Mouse (Mus musculus) frontal cortex, postnatal 14 days (tissue): ENCODE results near the gene Dcaf15.

Experiments used
- DNase-seq, 2 experiments: peaks; one replicate each; pipeline ENCODE4 v3.0.0; 2022; ENCODE audit warnings: low spot score in 2 of 2

Dcaf15 gene

DNA sequence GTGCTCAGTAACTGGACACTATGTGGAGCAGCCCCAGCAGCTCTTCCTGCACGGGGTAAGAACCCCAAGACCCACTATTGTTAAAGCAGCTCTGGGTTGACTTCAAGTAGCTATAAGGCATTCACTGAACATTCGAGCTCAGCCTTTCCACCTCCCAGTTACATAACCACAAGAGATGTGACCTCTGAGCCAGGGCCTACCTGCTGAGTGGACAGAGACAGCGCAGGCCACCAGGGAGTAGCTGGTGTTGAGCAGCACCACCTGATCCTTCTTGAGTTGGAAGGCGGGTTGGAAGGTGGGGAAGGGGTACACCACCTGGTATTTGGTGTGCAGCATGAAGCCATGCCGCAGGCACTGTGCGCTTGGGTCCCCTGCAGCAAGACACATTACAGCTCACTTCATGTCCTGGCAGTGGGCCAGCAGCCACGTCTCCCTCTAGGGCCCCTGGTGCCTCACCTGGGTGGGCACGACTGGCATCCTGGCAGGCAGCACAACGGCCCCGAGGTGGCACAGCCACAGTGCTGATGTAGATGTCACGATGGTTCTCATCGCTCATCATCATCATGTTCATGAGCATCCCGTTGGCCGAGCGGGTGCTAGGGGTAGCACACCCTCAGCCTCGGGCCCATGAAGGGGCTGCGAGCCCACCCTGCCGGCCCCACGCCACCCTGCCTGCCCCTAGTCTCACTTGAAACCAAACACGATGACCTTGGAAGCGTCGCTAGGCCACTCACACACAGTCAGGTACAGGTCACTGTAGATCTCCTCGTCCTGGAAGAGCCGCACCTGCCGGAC lies 2.9 kb downstream of the Dcaf15 start:
- DNase-seq, result no peak

DNA sequence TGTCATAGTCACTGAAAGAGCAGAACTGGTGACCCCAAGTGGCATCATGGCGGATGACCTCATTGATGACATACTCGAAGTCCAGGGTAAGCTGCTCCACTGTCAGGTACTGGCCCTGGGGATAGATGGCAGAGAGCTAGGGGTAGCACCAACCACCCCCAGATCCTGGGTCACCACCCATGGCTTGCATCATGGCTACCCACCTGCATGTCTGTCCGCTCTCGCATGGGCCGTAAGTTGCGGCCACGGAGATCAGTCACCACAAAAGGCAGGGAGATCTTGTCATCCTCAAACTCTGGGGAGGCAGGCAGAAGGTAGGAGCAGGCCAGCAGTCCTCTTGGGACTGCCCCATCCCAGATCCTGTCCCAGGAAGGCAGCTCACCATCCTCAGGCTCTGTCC lies 6.2 kb downstream of the Dcaf15 start:
- DNase-seq, result no peak

DNA sequence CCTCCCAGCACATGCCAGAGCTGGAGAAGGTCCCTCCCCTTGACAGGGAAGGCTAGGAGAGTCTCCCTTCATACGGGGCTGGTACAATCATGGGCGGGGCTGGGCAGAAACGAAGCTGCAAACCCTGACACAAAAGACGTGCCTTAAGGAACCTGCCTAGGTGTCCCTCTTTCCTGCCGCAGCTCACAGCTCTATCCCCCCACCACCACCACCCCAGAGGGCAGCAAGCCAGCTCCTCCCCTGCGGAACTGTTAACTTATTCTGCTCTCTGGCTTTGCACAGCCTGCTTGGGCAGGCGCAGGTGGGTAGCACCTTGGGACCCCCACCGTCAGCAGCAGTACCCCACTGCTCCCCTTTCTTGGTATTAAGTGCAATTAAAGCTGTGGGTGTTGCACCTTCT lies 8.5 kb downstream of the Dcaf15 start:
- DNase-seq, result no peak

DNA sequence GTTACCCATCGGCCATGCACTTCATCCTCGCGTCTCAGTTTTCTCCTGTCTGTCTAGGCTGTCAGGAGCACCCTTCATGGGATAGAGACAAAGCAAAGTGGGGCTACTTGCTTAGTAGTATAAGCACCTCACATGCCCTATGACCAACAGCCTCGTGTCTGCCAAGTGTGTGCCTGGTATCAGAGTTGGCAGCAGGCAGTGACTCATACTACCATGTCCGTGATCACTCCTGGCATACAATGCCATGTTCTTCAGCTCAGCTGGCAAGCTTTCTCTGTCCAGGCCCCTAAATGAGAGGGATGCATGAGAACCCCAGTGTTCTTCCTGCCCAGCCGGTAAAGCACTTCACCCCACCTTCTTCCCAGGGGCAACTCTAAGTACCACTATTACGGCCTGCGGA lies 14.0 kb downstream of the Dcaf15 start:
- no peak for DNase-seq

DNA sequence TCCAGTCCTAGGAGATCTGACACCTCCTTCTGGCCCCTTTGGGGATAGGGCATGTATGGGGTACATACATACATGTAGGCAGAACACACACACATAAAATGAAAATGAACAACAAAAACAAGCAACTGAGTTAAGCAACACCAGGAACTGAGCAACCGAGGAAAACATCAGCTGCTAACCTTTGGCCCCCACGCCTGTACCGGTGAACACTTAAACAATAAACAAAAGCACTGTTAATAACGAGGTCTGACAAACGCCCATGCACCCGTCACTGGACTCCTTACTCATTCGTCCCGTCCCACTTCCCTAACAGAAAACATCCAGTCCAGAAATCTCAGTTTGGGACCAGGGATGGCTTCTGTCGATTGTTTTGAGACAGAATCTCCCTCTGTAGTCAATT lies 15.3 kb downstream of the Dcaf15 start:
- DNase-seq, result no peak

DNA sequence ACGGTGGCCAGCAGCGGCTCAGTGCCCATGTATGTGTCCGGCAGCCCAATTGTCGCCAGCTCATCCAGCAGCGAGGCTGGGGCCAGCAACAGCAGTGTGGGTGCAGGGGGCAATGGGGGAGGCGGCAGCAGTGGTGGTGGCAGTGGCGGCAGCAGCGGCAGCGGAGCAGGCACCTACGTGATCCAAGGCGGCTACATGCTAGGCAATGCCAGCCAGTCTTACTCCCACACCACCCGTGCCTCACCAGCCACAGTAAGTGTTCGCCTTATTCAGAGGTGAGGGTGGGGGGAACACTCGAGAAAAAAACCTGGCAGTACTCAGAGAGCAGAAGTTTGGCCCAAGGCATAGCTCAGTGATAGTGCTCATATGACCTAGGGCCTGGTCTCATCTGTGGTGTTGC lies 16.7 kb downstream of the Dcaf15 start:
- no peak for DNase-seq

DNA sequence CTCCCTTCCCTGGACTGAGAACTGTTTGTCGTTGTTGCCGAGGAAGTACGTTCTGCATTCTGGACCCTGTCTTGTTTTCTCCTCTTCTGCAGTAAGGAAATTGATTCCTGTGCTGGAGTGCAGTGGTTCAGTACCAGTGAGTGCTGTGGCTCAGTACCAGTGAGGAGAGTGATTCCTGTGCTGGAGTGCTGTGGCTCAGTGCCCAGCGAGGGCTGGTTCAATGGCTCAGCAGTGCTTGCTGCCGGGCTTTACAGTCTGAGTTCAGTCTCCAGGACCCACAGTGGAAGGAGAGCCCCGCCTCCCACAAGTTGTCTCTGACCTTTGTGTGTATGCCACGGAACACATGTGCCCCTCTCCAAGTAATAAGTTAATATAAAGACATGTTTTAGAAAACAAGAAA lies 17.4 kb downstream of the Dcaf15 start:
- no peak for DNase-seq

DNA sequence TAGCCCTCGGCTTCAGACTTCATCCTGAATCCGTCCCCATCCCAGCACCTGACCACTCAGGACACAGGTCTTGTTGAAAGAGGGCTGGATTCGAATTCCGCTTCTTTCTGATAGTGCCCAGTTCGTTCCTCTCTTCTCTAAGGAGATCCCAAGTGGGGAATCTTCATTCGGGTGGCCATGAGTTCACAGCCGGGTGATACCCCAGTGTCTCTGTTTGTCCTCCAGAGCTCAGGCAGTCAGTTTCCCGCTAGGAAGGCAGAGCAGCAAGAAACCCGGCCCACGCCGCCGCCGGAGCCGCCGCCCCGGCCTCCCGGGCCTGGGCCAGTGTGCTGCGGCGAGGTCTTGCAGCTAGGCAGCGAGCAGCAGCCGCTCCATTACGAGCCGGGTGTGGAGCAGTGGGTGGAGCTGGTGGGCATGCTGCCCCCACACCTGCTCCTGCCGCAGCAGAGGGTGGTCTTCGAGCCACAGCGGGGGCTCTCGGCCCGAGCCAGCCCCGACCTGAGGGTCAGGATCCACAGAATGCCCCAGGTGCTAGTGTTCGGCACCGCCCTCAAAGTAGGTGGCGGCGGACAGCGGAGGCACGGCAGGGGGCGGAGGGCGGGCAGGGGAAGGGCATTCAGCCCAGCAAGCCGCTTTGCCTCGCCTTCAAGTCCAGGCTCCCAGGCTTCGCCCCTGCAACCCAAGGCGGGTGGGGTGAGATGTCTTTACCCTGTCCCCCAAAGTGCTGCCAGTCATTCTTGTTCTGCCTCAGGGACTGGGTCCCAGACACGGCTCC lies 20.0 kb downstream of the Dcaf15 start:
- no peak for DNase-seq

DNA sequence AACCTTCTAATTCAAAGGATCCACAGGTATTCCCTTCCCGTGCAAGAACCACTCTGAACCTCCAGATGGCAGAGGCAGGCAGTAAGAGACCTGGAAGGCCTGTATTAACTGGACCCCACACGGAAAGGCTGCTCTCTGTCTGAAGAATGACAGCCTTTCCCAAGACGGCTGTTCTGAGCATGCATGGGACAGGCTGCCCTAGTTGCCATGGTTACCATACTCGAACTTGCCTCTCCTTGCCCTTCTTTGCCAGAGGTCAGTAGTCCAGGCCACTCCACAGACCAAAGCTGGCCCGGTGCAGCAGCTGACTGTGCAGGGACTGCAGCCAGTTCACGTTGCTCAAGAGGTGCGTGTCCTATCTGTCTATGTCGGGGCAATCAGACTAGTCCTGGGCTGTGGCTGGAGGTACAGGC lies 20.7 kb downstream of the Dcaf15 start:
- no peak for DNase-seq

DNA sequence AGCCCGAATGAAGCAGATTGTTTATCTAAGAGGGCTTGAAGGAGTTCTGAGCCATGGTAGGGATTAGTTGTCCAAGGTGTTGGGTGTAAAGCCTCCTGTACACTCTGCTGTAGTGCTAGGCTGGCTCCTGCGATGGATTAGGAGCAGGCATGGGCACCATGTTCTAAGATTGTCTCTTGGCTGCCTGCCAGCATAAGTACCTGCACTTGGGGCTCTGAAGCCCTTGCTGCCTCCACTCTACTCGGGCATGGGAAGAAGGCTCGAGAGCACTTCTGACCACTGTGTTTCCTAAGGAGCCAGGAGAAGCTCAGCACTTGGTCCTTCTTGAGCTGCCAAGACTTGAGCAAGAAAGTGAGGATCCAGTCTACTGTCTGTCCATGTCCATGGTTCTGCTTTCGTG lies 25.4 kb downstream of the Dcaf15 start:
- no peak for DNase-seq

DNA sequence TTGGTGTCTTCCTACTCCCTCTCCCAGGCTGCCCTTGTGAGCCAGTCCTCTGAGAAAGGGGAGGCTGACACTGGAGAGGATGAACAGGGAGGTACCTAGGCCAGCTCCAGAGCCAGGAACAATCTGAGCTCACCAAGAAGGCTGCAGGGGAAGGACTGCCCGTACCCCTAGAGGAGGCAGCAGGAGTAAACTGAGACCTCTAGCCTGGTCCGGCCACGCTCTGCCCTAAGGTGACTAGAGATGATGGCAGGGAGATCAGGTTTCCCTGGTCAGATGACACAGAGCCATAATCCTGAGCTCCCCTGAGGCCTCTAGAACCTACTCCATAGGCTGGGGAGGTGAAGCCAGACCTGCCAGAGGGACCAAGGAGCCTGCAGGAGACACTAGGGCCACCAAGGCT lies 27.7 kb downstream of the Dcaf15 start:
- DNase-seq, result no peak

DNA sequence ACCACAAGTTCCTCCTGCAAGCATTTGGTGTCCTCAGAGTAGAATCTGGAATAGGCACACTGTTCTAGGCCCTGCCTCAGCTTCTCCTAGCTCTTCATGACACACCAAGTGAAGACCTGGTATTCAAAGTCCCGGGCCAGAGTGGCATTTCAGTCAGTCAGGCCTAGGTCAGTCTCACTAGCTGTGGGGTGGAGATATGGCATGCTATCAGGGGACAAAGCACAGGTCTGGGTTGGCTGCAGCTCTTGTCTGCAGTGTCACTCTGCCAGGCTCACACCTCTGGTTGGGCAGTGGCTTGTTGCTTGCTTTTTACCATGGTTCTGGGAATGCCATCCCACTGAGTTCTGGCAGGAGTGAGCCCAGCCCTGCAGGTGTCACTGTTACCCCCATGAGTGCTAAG lies 28.2 kb downstream of the Dcaf15 start:
- no peak for DNase-seq

DNA sequence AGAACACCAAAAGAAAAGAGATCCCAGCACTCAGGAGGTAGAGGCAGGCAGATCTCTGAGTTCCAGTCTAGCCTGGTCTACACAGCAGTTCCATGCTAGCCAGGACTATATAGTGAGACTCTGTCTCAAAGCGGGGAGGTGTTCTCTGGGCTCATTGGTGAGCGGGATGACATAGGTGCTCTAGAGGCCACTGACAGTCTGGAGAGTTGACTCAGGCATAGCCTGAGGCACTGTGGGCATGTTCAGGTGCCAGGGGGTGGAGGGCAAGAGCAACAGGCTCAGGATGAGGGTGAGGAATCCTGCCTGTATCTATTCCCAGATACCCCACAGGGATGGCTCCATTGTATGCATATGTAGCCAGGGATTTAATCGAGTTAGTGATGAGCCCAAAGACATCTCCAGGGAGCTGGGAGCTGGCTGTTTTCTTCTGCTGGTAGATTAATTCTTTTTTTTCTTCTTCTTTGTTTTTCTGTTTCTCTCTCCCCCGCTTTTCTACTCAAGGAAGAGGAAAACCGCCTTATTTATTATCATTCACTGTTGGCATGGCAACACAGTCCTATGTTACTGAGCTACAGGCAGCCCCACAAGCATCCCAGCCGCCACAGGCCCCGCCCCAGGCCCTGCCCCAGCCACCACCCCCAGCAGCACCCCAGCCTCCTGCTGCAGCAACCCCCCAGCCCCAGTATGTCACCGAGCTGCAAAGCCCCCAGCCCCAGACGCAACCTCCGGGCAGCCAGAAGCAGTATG lies 31.2 kb downstream of the Dcaf15 start:
- no peak for DNase-seq

DNA sequence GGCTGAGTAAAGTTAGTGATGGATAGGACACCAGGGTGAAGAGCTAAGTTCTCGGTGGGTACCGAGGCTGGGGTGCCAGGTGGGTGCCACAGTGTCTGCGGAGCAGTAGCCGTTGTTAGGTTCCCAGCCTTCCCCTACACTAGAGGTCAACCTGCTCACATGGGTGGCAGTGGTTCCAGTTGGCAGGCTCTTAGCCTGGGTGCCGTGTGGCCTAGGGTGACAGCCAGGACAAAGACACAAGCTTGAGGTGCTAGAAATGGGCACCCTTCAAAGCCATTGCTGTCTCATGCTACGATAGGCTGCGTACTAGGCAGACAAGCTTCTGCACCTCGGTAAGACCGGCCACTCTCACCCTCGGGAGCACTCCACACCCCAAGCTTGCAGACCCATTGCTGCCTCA lies 32.2 kb downstream of the Dcaf15 start:
- no peak for DNase-seq

DNA sequence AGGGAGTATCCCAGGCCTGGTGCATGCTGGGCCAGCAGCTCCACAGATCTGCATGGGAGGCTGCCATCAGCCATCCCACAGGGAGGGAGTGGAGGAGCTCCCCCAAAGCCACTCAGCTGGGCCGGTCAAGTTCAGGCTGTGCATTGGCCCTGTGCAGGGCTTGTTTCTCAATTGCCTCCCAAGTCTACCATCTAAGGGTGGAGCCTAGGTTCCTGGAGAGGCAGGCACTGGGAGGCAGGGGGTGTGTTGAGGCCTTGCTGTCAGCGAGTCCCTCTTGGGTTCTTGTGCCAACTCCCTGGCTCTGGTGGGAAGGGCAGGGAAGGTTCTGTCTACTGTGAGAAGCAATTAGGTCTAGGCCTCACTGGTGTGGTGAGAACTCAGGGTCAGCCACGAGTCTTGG lies 32.6 kb downstream of the Dcaf15 start:
- DNase-seq, result no peak

DNA sequence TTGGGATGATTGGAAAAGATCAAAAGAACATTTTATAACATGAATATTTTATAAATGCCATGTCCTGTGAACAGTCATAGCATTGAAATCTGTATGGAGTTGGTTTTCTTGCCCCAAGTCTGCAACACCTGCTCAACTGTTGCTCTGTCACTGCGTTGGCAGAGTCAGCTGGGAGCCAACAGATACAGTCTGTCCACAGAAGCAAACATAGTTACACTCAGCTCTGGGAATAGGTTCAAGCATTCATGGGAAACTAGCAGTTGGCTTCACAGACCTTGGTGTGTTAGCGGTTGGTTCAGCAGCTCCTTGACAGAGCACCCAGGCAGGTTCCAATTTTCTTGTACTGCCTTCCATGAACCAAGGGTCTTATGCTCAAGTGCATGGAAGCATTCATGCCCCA lies 33.9 kb downstream of the Dcaf15 start:
- DNase-seq, result peak in 1 of 2 experiments; percentile 29

DNA sequence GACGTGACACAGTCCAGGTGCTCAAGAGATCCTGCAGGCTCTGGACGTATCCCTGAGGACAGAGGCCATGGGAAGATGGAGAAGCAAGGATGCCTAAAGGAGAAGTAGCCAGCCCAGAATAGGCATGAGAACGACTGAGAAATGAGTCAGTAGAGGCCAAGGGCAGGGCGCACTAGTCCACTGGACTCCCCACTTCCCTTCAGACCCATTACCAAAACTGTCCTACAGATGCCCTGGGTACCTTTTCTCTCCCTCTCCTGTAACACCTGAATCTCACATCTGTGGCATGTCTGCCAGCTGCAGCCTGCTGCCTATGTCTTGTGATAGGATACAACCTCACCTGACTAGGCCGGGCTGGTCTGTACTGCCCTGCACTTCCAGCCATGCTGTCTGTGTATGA lies 34.3 kb downstream of the Dcaf15 start:
- DNase-seq, result no peak

DNA sequence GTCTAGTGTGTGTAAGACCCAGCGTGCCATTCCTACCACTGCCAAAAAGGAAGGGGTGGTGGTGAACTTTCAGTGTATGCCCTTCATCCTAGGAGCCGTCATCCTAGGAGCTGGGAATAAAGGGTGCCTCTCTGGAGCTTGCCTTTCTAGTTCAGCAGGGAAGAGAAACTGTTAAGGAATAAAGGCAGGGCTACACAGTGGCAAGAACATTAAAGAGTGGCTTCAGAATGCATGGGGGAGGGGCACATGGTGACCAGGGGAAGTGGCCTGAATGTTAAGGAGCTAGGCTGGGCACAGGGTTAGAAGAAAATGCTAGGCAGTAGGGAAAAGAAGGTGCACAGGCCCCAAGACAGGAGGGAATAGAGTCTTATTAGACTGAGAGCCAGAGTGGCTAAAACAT lies 34.8 kb downstream of the Dcaf15 start:
- DNase-seq, result no peak

DNA sequence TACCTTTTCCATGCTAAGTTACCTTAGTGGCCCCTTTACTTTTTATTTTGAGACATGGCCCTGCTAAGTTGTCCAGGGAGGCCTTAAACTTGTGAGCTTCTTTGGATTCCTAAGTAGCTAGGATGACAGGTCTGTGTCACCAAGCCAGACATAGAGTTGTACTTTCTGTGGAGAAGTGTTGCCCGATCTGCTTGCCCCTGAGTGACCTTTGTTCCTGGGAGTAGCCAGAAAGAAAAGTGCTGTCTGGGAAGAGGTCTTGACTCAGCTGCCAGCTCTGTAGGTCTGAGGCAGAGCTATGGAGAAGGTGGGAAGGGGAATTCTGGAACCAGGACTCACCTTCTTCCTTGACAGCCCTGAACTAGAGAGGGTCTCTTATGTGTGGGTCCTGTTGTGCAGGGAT lies 35.4 kb downstream of the Dcaf15 start:
- no peak for DNase-seq

DNA sequence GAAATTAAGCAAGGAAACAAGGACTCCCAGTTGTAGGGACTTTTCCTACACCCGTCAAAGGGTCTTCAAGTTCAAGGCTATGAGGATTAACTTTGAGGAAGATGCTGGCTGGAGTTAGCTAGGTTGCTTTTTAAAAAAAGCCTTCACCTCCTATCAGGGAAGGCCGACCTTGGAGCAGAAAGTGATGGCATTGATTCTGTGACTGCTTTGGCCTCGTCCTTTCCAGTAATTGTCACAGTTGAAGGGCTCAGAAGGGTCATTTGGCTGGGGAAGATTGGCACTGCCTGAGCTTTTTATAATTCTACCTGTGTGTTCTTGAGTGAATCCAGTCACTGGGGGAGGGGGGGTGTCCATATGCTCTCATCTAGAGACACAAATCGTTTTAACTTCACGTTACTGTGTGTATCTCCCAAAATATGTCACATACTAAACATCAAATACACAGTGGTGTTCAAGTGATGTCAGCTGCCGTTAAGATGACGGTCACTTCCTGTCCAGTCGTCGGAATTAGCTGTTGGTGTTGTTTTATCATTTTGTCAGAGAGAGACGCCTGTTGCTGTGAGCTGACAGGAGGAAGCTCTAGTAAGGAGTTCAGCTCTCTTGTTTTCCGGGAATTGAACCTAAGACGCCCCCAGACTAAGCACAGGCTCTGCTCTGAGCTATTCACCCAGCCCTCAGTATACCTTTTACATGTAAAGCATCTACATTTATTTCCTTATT lies 36.1 kb downstream of the Dcaf15 start:
- DNase-seq, result no peak

DNA sequence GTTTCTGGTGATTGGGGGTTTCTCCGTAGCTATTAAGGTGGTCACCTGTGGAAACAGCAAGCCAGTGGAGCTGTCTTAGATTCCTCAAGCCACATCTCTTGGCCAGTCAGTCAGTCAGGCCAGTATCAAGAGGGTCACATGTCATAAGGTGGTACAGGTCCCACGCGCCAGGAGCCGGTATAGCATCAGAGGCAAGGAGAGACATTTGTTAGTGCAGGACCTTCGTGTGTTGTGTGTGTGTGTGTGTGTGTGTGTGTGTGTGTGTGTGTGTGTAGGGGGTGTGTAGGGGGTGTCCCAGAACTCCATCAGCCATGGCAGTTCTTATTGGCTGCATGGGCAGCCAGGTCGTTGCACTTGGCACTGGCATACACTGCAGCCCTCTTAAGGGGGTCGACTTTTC lies 36.7 kb downstream of the Dcaf15 start:
- DNase-seq, result no peak

DNA sequence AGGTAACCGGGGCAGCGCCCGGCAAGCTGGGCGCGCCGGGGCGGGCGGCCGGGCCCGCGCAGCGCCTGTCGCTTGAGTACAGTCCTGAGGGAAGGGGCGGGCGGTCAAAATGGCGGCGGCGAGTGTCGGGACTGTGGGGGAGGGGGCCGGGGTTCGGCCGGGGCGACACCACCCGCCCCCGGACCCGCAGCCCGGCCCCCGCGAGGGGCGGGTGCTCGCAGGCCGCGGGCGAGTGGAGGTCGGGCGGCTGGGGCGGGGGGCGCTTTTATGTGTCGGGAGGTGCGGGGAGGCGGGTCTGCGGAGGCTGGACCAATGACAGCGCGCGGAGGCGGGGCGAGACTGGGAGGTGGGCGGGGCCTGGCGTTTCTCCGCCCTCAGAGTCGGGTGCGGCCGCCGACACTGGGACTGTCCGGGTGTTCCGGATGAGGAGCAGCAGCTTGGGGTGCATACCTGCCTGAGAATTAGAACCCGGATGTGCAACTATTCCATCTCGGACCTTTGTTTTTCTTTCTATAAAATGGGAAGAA lies 37.5 kb downstream of the Dcaf15 start:
- peak; percentile 88 to 95 for DNase-seq
